Mouse (Mus musculus) spleen, adult 2 months (tissue): ENCODE data around the gene Comp.

Source experiments
- CTCF ChIP-seq: fragments of 200-500 bp; IDR thresholded peaks from 2 replicates; pipeline ENCODE4 v1.5.1; 2011; ENCODE audit warnings: mild to moderate bottlenecking, inconsistent platforms; ENCODE audit not compliant: insufficient read depth, insufficient read length, insufficient replicate concordance; ENCODE audit errors: extremely low read depth
- POLR2A ChIP-seq: fragments of 200-500 bp; IDR thresholded peaks from 2 replicates; pipeline ENCODE4 v1.6.1; 2011; ENCODE audit warnings: low read depth, low read length, inconsistent platforms

GRCm38 (mm10) chr8:70323716-70324115, 49.6 kb upstream of the Comp start:
- TF ChIP-seq CTCF (no peak), POLR2A (no peak)
